Mouse (Mus musculus) CH12.LX (cell line): ENCODE results near the gene Tnni3.

Source experiments
- EP300 ChIP-seq: IDR thresholded peaks from 2 replicates; pipeline ENCODE4 v1.6.1; 2011; ENCODE audit warnings: low read length, improper control_type of control experiment
- MYC ChIP-seq: IDR thresholded peaks from 2 replicates; pipeline ENCODE4 v1.6.1; 2011; ENCODE audit warnings: low read depth, mild to moderate bottlenecking, improper control_type of control experiment, low read length
- TCF12 ChIP-seq: IDR thresholded peaks from 2 replicates; pipeline ENCODE4 v1.6.1; 2014; ENCODE audit warnings: low read depth, mild to moderate bottlenecking, inconsistent platforms, low read length, improper control_type of control experiment
- ZC3H11A ChIP-seq: IDR thresholded peaks from 2 replicates; pipeline ENCODE4 v1.6.1; 2012; ENCODE audit warnings: low read depth, mild to moderate bottlenecking, inconsistent platforms, low read length, improper control_type of control experiment

- no peak for TF ChIP-seq TCF12
- no peak for TF ChIP-seq EP300
- no peak for TF ChIP-seq MYC
- no peak for TF ChIP-seq ZC3H11A
These were observed 26.6 kb downstream of the Tnni3 start for GRCm38 (mm10) chr7:4497271-4497903.
